Mouse (Mus musculus) heart, embryonic 10.5 days (tissue): ENCODE data around the gene Itih2. TPM values are rescaled to one million over a fixed set of nuclear protein-coding genes. Genes with fewer than 3 reads are reported as not detected.

Source experiments
- DNase-seq: peaks from one replicate; pipeline ENCODE4 v3.0.0-alpha.2; 2017; ENCODE audit warnings: low spot score
- H3K27ac ChIP-seq: fragments of 300-500 bp; sonication (generic); 2 replicates; pipeline ENCODE4 v1.5.1; 2016; ENCODE audit warnings: mild to moderate bottlenecking
- H3K27me3 ChIP-seq: fragments of 300-500 bp; sonication (generic); 2 replicates; pipeline ENCODE4 v1.6.1; 2016; ENCODE audit warnings: mild to moderate bottlenecking; ENCODE audit not compliant: poor library complexity, insufficient read depth, severe bottlenecking
- H3K36me3 ChIP-seq: fragments of 300-500 bp; sonication (generic); 2 replicates; pipeline ENCODE4 v1.6.1; 2016; ENCODE audit warnings: mild to moderate bottlenecking, moderate library complexity
- H3K4me1 ChIP-seq: fragments of 300-500 bp; sonication (generic); 2 replicates; pipeline ENCODE4 v1.6.1; 2016; ENCODE audit warnings: mild to moderate bottlenecking
- H3K4me3 ChIP-seq: fragments of 300-500 bp; sonication (generic); 2 replicates; pipeline ENCODE4 v1.5.1; 2016; ENCODE audit warnings: mild to moderate bottlenecking, moderate library complexity
- H3K9me3 ChIP-seq: fragments of 300-500 bp; sonication (generic); 2 replicates; pipeline ENCODE4 v1.6.1; 2016; ENCODE audit warnings: mild to moderate bottlenecking, moderate library complexity
- WGBS: fragments of 180-500 bp; shearing (Covaris S2); methylation state at CpG from one replicate; pipeline ENCODE4 v1.1.7; 2016; 5-methylcytosine and 5-hydroxymethylcytosine counted together
- polyA plus RNA-seq: library from polyadenylated mRNA; unstranded; fragments of >200 nt; fragmentation: Nextera tagmentation; extraction: Ambion mirVana; gene quantifications from 2 replicates; pipeline ENCODE4 v1.2.1, GENCODE M21; 2016

Gene Itih2
- polyA plus RNA-seq = 1.8 and 57.3 TPM in 2 replicates

- WGBS = 93% methylated on average over 4 of the region's 4 CpGs
These were observed at the start of gene Itih2 for GRCm38 (mm10) chr2:10131296-10131695. TSS of gene Itih2 (minus strand) at chr2:10131396.

GRCm38 (mm10) chr2:10169991-10170390 is 38.8 kb upstream of the Itih2 start:
- WGBS = 87% methylated on average over 16 of the region's 16 CpGs
- no peaks in the 10 kb centered on the region for H3K36me3 ChIP-seq
- no peak for DNase-seq
- no peaks in the 10 kb centered on the region for H3K27me3 ChIP-seq
- no peaks in the 10 kb centered on the region for H3K9me3 ChIP-seq
- H3K4me3 ChIP-seq = no peak overlapping the region
- H3K4me1 ChIP-seq = no peaks in the 10 kb centered on the region
- no peak overlapping the region for H3K27ac ChIP-seq

More at GRCm38 (mm10) chr2:10131296-10131695, at the start of gene Itih2:
- Histone ChIP-seq H3K4me1 (no peaks in the 10 kb centered on the region), H3K36me3 (no peaks in the 10 kb centered on the region), H3K27ac (no peak within 1 kb of the TSS), H3K9me3 (no peaks in the 10 kb centered on the region), H3K4me3 (no peak within 1 kb of the TSS), H3K27me3 (no peaks in the 10 kb centered on the region)
- no peak for DNase-seq

GRCm38 (mm10) chr2:10168016-10168415 is 36.8 kb upstream of the Itih2 start:
- no peaks in the 10 kb centered on the region for H3K9me3 ChIP-seq
- no peaks in the 10 kb centered on the region for H3K4me1 ChIP-seq
- DNase-seq = no peak
- H3K27ac ChIP-seq = no peak overlapping the region
- H3K4me3 ChIP-seq = no peak overlapping the region
- H3K27me3 ChIP-seq = no peaks in the 10 kb centered on the region
- 56% methylated on average over 8 of the region's 8 CpGs for WGBS
- H3K36me3 ChIP-seq = no peaks in the 10 kb centered on the region

GRCm38 (mm10) chr2:10167283-10167682 is 36.1 kb upstream of the Itih2 start:
- 78% methylated on average over 11 of the region's 11 CpGs for WGBS
- Histone ChIP-seq H3K4me3 (no peak overlapping the region), H3K36me3 (no peaks in the 10 kb centered on the region), H3K27me3 (no peaks in the 10 kb centered on the region), H3K9me3 (no peaks in the 10 kb centered on the region), H3K4me1 (no peaks in the 10 kb centered on the region), H3K27ac (no peak overlapping the region)
- DNase-seq = no peak

GRCm38 (mm10) chr2:10166635-10167034 is 35.4 kb upstream of the Itih2 start:
- Histone ChIP-seq H3K36me3 (no peaks in the 10 kb centered on the region), H3K4me3 (no peak overlapping the region), H3K4me1 (no peaks in the 10 kb centered on the region), H3K9me3 (no peaks in the 10 kb centered on the region), H3K27ac (no peak overlapping the region), H3K27me3 (no peaks in the 10 kb centered on the region)
- DNase-seq = no peak
- 52% methylated on average over 6 of the region's 6 CpGs for WGBS

GRCm38 (mm10) chr2:10162011-10162410 is 30.8 kb upstream of the Itih2 start:
- H3K27me3 ChIP-seq = no peaks in the 10 kb centered on the region
- no peaks in the 10 kb centered on the region for H3K36me3 ChIP-seq
- WGBS = 84% methylated on average over 4 of the region's 4 CpGs
- H3K4me1 ChIP-seq = no peaks in the 10 kb centered on the region
- H3K27ac ChIP-seq = no peak overlapping the region
- DNase-seq = no peak
- H3K9me3 ChIP-seq = no peaks in the 10 kb centered on the region
- H3K4me3 ChIP-seq = no peak overlapping the region

- H3K36me3 ChIP-seq = no peaks in the 10 kb centered on the region
- H3K4me3 ChIP-seq = no peak overlapping the region
- peaks cover 6% of the 10 kb centered on the region; the same call in 1 of the 2 replicates for H3K4me1 ChIP-seq
- H3K27ac ChIP-seq = no peak overlapping the region
- DNase-seq = no peak
- no peaks in the 10 kb centered on the region for H3K27me3 ChIP-seq
- WGBS = 80% methylated on average over 10 of the region's 10 CpGs
- no peaks in the 10 kb centered on the region for H3K9me3 ChIP-seq
These were observed 26.0 kb upstream of the Itih2 start for GRCm38 (mm10) chr2:10157184-10157583.

- no peaks in the 10 kb centered on the region for H3K9me3 ChIP-seq
- peak within 1 kb of the TSS; percentile 69 for H3K4me3 ChIP-seq
- peaks cover 6% of the 10 kb centered on the region; the same call in 1 of the 2 replicates for H3K4me1 ChIP-seq
- peak; percentile 89 for DNase-seq
- 5% methylated on average over 27 of the region's 27 CpGs for WGBS
- H3K36me3 ChIP-seq = no peaks in the 10 kb centered on the region
- H3K27ac ChIP-seq = peak within 1 kb of the TSS; percentile 83
- no peaks in the 10 kb centered on the region for H3K27me3 ChIP-seq
These were observed 22.2 kb upstream of the Itih2 start, which contains the start of gene Itih5 for GRCm38 (mm10) chr2:10153201-10154075. TSS of gene Itih5 (plus strand) at chr2:10153571.

- Histone ChIP-seq H3K9me3 (no peaks in the 10 kb centered on the region), H3K36me3 (no peaks in the 10 kb centered on the region), H3K27ac (no peak overlapping the region), H3K4me3 (no peak overlapping the region), H3K27me3 (no peaks in the 10 kb centered on the region), H3K4me1 (peaks cover 6% of the 10 kb centered on the region; the same call in 1 of the 2 replicates)
- DNase-seq = no peak
- 83% methylated on average over 5 of the region's 5 CpGs for WGBS
These were observed 21.4 kb upstream of the Itih2 start for GRCm38 (mm10) chr2:10152590-10152989.

GRCm38 (mm10) chr2:10147176-10147575 is 16.0 kb upstream of the Itih2 start:
- no peaks in the 10 kb centered on the region for H3K9me3 ChIP-seq
- no peak overlapping the region for H3K4me3 ChIP-seq
- no peaks in the 10 kb centered on the region for H3K27me3 ChIP-seq
- no peak for DNase-seq
- H3K36me3 ChIP-seq = no peaks in the 10 kb centered on the region
- 70% methylated on average over 8 of the region's 8 CpGs for WGBS
- H3K27ac ChIP-seq = no peak overlapping the region
- H3K4me1 ChIP-seq = no peaks in the 10 kb centered on the region

GRCm38 (mm10) chr2:10145514-10145913 is 14.3 kb upstream of the Itih2 start:
- Histone ChIP-seq H3K27ac (no peak overlapping the region), H3K9me3 (no peaks in the 10 kb centered on the region), H3K36me3 (no peaks in the 10 kb centered on the region), H3K27me3 (no peaks in the 10 kb centered on the region), H3K4me1 (no peaks in the 10 kb centered on the region), H3K4me3 (no peak overlapping the region)
- whole genome bisulfite sequencing = 74% methylated on average over 6 of the region's 6 CpGs
- no peak for DNase-seq

- no peak overlapping the region for H3K27ac ChIP-seq
- 34% methylated on average over 8 of the region's 8 CpGs for WGBS
- H3K4me1 ChIP-seq = no peaks in the 10 kb centered on the region
- H3K4me3 ChIP-seq = no peak overlapping the region
- no peaks in the 10 kb centered on the region for H3K9me3 ChIP-seq
- no peaks in the 10 kb centered on the region for H3K27me3 ChIP-seq
- H3K36me3 ChIP-seq = no peaks in the 10 kb centered on the region
- DNase-seq = no peak
These were observed 11.6 kb upstream of the Itih2 start for GRCm38 (mm10) chr2:10142472-10143454.

- H3K9me3 ChIP-seq = no peaks in the 10 kb centered on the region
- H3K4me1 ChIP-seq = no peaks in the 10 kb centered on the region
- no peak overlapping the region for H3K4me3 ChIP-seq
- H3K27ac ChIP-seq = no peak overlapping the region
- no peaks in the 10 kb centered on the region for H3K36me3 ChIP-seq
- DNase-seq = no peak
- WGBS = 70% methylated on average over 5 of the region's 5 CpGs
- no peaks in the 10 kb centered on the region for H3K27me3 ChIP-seq
These were observed 9.3 kb upstream of the Itih2 start for GRCm38 (mm10) chr2:10140456-10140855.
